Comparison of ENCODE assay signal across 9 mouse cellular contexts in the genomic region with DNA sequence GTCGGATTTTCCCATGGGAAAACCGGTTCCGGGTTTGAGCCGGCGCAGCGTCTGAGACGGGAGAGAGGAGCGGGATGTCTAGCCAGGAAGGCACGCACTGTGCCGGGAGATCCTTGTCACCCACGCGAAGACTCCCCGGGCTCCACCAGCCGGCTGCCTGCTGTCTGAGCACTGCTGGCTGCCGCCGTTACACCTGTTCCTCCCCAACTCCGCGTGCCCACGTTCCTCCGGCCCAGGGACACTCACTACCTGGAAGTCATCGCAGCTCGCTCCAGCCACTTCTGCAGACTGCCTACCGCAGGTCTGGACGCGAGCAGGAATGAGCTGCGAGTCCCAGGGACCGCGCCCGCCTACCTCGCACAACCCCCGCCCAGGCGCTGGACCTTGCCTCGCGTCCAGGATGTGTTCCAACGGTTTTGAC. TPM values are rescaled to one million over a fixed set of nuclear protein-coding genes. Genes with fewer than 3 reads are reported as not detected.
DNase-seq lines count a peak whose midpoint lies in the region; ATAC-seq and TF ChIP-seq lines count a peak whose summit lies in the region.
"Had no signal": no experiment of that assay in that cellular context is flagged by ENCODE, and none has a peak within 500 bp of the region (broad histone marks: within the 10 kb centered on the region; RNA-seq: fewer than 3 reads in every experiment).

Gene B4galnt2 (minus strand): TSS at position 321 of the 421 bp plus-strand sequence.

- 0 out of 2 replicates have a peak, but pooled peaks cover 7% of the 10 kb centered on the region for H3K4me1 ChIP-seq in midbrain, postnatal 0 days (ENCODE audit: insufficient read depth, low read length)

- TF ChIP-seq CTCF in left cerebral cortex, adult 2 months (IDR thresholded peaks at IDR 0.05): no peak
- TF ChIP-seq CTCF in brain, embryonic 14.5 days (IDR thresholded peaks at IDR 0.05; ENCODE audit: borderline replicate concordance, extremely low read depth, insufficient read depth, insufficient read length): no peak
- TF ChIP-seq CTCF in midbrain, postnatal 0 days (IDR thresholded peaks at IDR 0.05): no peak

- no peaks in the 10 kb centered on the region for H3K9me3 ChIP-seq in midbrain, postnatal 0 days (ENCODE audit: low read length)

- 1% methylated on average over 35 of the region's 35 CpGs for WGBS in large intestine, adult 2 months
- WGBS in midbrain, postnatal 0 days: under 1% methylated on average over 34 of the region's 35 CpGs

- DNase-seq in left cerebral cortex, adult 2 months (ENCODE audit: extremely low spot score in 1 of 2, low spot score in 2 of 2): peak; percentile 11 to 19
- no peak for DNase-seq in left cerebral cortex, postnatal 4 days
- peak; percentile 31 for DNase-seq in brain, embryonic 14.5 days (ENCODE audit: low read depth)
- DNase-seq in gonadal fat pad, adult 2 months (ENCODE audit: low read depth): no peak
- no peak for DNase-seq in large intestine, adult 2 months (ENCODE audit: low read depth, low spot score)
- no peak for DNase-seq in midbrain, postnatal 0 days (ENCODE audit: low spot score)
- DNase-seq in spleen, postnatal 14 days (ENCODE audit: low spot score in 2 of 2): no peak

- no peak within 1 kb of the TSS for H3K4me3 ChIP-seq in left cerebral cortex, adult 2 months
- H3K4me3 ChIP-seq in midbrain, postnatal 0 days (ENCODE audit: low read depth, low read length): peak within 1 kb of the TSS; percentile 14; the same call in 1 of the 2 replicates

- H3K36me3 ChIP-seq in midbrain, postnatal 0 days (ENCODE audit: insufficient read depth, low read length): no peaks in the 10 kb centered on the region

- no peak for ATAC-seq in midbrain, postnatal 0 days (ENCODE audit: low FRiP score)
- ATAC-seq in inflammation-experienced regulatory T-cells, adult 6 months: no peak

- H3K4me2 ChIP-seq in midbrain, postnatal 0 days (ENCODE audit: low read depth, low read length, poor library complexity, severe bottlenecking): peak within 1 kb of the TSS; percentile 37

- no peak within 1 kb of the TSS for H3K9ac ChIP-seq in midbrain, postnatal 0 days (replicated peaks; ENCODE audit: low read length, poor library complexity, severe bottlenecking)

- peaks cover 59% of the 10 kb centered on the region for H3K27me3 ChIP-seq in midbrain, postnatal 0 days (ENCODE audit: insufficient read depth, low read length)

- no peak for TF ChIP-seq POLR2A in brain, embryonic 14.5 days (IDR thresholded peaks at IDR 0.05; ENCODE audit: borderline replicate concordance, extremely low read depth, insufficient read depth, insufficient read length, poor library complexity, severe bottlenecking)

- intact Hi-C loops in left cerebral cortex, adult 2 months (cut with DNase I): no loop called here
- intact Hi-C loops in left cerebral cortex, postnatal 4 days (cut with DNase I): no loop called here

- no peak within 1 kb of the TSS for H3K27ac ChIP-seq in left cerebral cortex, adult 2 months
- no peak within 1 kb of the TSS for H3K27ac ChIP-seq in midbrain, postnatal 0 days (ENCODE audit: low read depth, low read length)

RNA-seq across cellular contexts. Expression of gene B4galnt2, which starts in this region (rescaled TPM):
- total RNA-seq in left cerebral cortex, adult 2 months (2021): not detected
- not detected for total RNA-seq in left cerebral cortex, postnatal 4 days (2021)
- 0.06 TPM in 1 of 2 replicates, not detected in the other for polyA plus RNA-seq in brain, embryonic 14.5 days (2012; rRNA removed)
- 21.6 and 41.6 TPM in 2 replicates for polyA plus RNA-seq in gonadal fat pad, adult 2 months (2012; rRNA removed)
- polyA plus RNA-seq in large intestine, adult 2 months (2012; rRNA removed): 135 and 254 TPM in 2 replicates
- not detected in 2 replicates for total RNA-seq in midbrain, postnatal 0 days (2014; rRNA removed)
- not detected in 2 replicates for polyA plus RNA-seq in midbrain, postnatal 0 days (2015; fragmentation: Nextera tagmentation; extraction: Ambion mirVana)
- under 1 TPM in 2 of 3 experiments, not detected in 1; 0.35 to 0.38 TPM for polyA plus RNA-seq in inflammation-experienced regulatory T-cells, adult 6 months (2017; shearing (Covaris generic))
- polyA plus RNA-seq: liver, adult 2 months had no signal

Comparison
In these comparisons a context has a peak if more than half of its experiments do, and no peak if none do; other contexts are left out.
1. RNA of gene B4galnt2 (polyA plus RNA-seq): 135 to 254 TPM in large intestine, adult 2 months and 21.6 to 41.6 TPM in gonadal fat pad, adult 2 months; 0.35 to 0.38 TPM in inflammation-experienced regulatory T-cells, adult 6 months, 0.06 TPM in brain, embryonic 14.5 days and not detected in midbrain, postnatal 0 days; every median in the first group is over 10 times any median in the second.
2. Peak in DNase-seq in left cerebral cortex, adult 2 months; RNA of the gene not detected or under 1 TPM.
3. Peak in DNase-seq in brain, embryonic 14.5 days; RNA of the gene not detected or under 1 TPM.